In genomic region chr6:24662483-24662882, GRCm38 (mm10) we compare ENCODE assay signal across 8 mouse cellular contexts. TPM values are rescaled to one million over a fixed set of nuclear protein-coding genes. Genes with fewer than 3 reads are reported as not detected.
DNase-seq lines count a peak whose midpoint lies in the region; ATAC-seq and TF ChIP-seq lines count a peak whose summit lies in the region.
"Had no signal": no experiment of that assay in that cellular context is flagged by ENCODE, and none has a peak within 500 bp of the region (broad histone marks: within the 10 kb centered on the region; RNA-seq: fewer than 3 reads in every experiment).

No protein-coding gene starts in this region.

- 24% methylated on average over 4 of the region's 4 CpGs for WGBS in kidney, postnatal 0 days
- WGBS in embryonic facial prominence, embryonic 10.5 days: 88% methylated on average over 4 of the region's 4 CpGs
- 84% methylated on average over 4 of the region's 4 CpGs for WGBS in hindbrain, embryonic 13.5 days
- 72% methylated on average over 4 of the region's 4 CpGs for WGBS in midbrain, postnatal 0 days

- H3K36me3 ChIP-seq in kidney, postnatal 0 days (ENCODE audit: insufficient read depth, low read length): no peaks in the 10 kb centered on the region
- peaks cover 11% of the 10 kb centered on the region for H3K36me3 ChIP-seq in embryonic facial prominence, embryonic 10.5 days (replicated peaks)
- no peaks in the 10 kb centered on the region for H3K36me3 ChIP-seq in hindbrain, embryonic 13.5 days
- H3K36me3 ChIP-seq in midbrain, postnatal 0 days (ENCODE audit: insufficient read depth, low read length): no peaks in the 10 kb centered on the region

- TF ChIP-seq CTCF in kidney, postnatal 0 days (IDR thresholded peaks at IDR 0.05; ENCODE audit: low read depth): no peak
- no peak for TF ChIP-seq CTCF in midbrain, postnatal 0 days (IDR thresholded peaks at IDR 0.05)

- peak overlapping the region; percentile 85 for H3K4me2 ChIP-seq in kidney, postnatal 0 days (ENCODE audit: low read length)
- H3K4me2 ChIP-seq in hindbrain, embryonic 13.5 days: peak overlapping the region; percentile 80
- peak overlapping the region; percentile 93 for H3K4me2 ChIP-seq in midbrain, postnatal 0 days (ENCODE audit: low read depth, low read length, poor library complexity, severe bottlenecking)

- no peak overlapping the region for H3K9ac ChIP-seq in kidney, postnatal 0 days (ENCODE audit: low read depth, low read length)
- no peak overlapping the region for H3K9ac ChIP-seq in hindbrain, embryonic 13.5 days
- H3K9ac ChIP-seq in midbrain, postnatal 0 days (replicated peaks; ENCODE audit: low read length, poor library complexity, severe bottlenecking): no peak overlapping the region

- H3K4me1 ChIP-seq in kidney, postnatal 0 days (replicated peaks; ENCODE audit: insufficient read depth, low read length): 0 out of 2 replicates have a peak, but pooled peaks cover 3% of the 10 kb centered on the region
- peaks cover 19% of the 10 kb centered on the region for H3K4me1 ChIP-seq in embryonic facial prominence, embryonic 10.5 days
- H3K4me1 ChIP-seq in hindbrain, embryonic 13.5 days (replicated peaks): peaks cover 22% of the 10 kb centered on the region
- peaks cover 12% of the 10 kb centered on the region; the same call in 1 of the 2 replicates for H3K4me1 ChIP-seq in midbrain, postnatal 0 days (ENCODE audit: insufficient read depth, low read length)

- no peak for DNase-seq in kidney, postnatal 0 days (ENCODE audit: low spot score)
- DNase-seq in kidney, postnatal 4 days: no peak
- DNase-seq in embryonic facial prominence, embryonic 10.5 days (ENCODE audit: low spot score): no peak
- DNase-seq in midbrain, postnatal 0 days (ENCODE audit: low spot score): no peak
- no peak for DNase-seq in urinary bladder, adult 2 months (ENCODE audit: low spot score)
- no peak for DNase-seq in adipocyte (ENCODE audit: low spot score)

- H3K9me3 ChIP-seq in kidney, postnatal 0 days (replicated peaks; ENCODE audit: low read length): no peaks in the 10 kb centered on the region
- H3K9me3 ChIP-seq in embryonic facial prominence, embryonic 10.5 days: no peaks in the 10 kb centered on the region
- no peaks in the 10 kb centered on the region for H3K9me3 ChIP-seq in hindbrain, embryonic 13.5 days
- H3K9me3 ChIP-seq in midbrain, postnatal 0 days (ENCODE audit: low read length): no peaks in the 10 kb centered on the region

- H3K27ac ChIP-seq in kidney, postnatal 0 days: no peak overlapping the region
- H3K27ac ChIP-seq in embryonic facial prominence, embryonic 10.5 days (replicated peaks): no peak overlapping the region
- H3K27ac ChIP-seq in hindbrain, embryonic 13.5 days: no peak overlapping the region
- no peak overlapping the region for H3K27ac ChIP-seq in midbrain, postnatal 0 days (ENCODE audit: low read depth, low read length)

- H3K4me3 ChIP-seq in kidney, postnatal 0 days (replicated peaks; ENCODE audit: low read depth, low read length): no peak overlapping the region
- H3K4me3 ChIP-seq in embryonic facial prominence, embryonic 10.5 days: peak overlapping the region; percentile 98
- 0 out of 2 replicates have a peak overlapping the region, but pooled peaks have one; percentile 12 for H3K4me3 ChIP-seq in hindbrain, embryonic 13.5 days
- 0 out of 2 replicates have a peak overlapping the region, but pooled peaks have one; percentile 9 for H3K4me3 ChIP-seq in midbrain, postnatal 0 days (ENCODE audit: low read depth, low read length)

- no peak for ATAC-seq in kidney, postnatal 0 days (replicated peaks; ENCODE audit: low FRiP score, low read depth)
- no peak for ATAC-seq in hindbrain, embryonic 13.5 days (ENCODE audit: low FRiP score)
- ATAC-seq in midbrain, postnatal 0 days (ENCODE audit: low FRiP score): no peak
- ATAC-seq: activated CD4-positive, CD25-positive, alpha-beta regulatory T cell, adult 4 months had no signal

- no peaks in the 10 kb centered on the region for H3K27me3 ChIP-seq in kidney, postnatal 0 days (ENCODE audit: insufficient read depth, low read length)
- H3K27me3 ChIP-seq in embryonic facial prominence, embryonic 10.5 days (replicated peaks; ENCODE audit: low read depth, poor library complexity, severe bottlenecking): no peaks in the 10 kb centered on the region
- H3K27me3 ChIP-seq in hindbrain, embryonic 13.5 days: no peaks in the 10 kb centered on the region
- H3K27me3 ChIP-seq in midbrain, postnatal 0 days (ENCODE audit: insufficient read depth, low read length): no peaks in the 10 kb centered on the region

RNA-seq across cellular contexts. Expression of gene Wasl, which starts 2.3 kb away (rescaled TPM):
- 122 and 126 TPM in 2 replicates for polyA plus RNA-seq in kidney, postnatal 0 days (2015; fragmentation: Nextera tagmentation; extraction: Ambion mirVana)
- polyA plus RNA-seq in embryonic facial prominence, embryonic 10.5 days (2016; fragmentation: Nextera tagmentation; extraction: Ambion mirVana): 60.6 and 65.5 TPM in 2 replicates
- polyA plus RNA-seq in hindbrain, embryonic 13.5 days (2015; fragmentation: Nextera tagmentation; extraction: Ambion mirVana): 63.5 and 66.2 TPM in 2 replicates
- total RNA-seq in midbrain, postnatal 0 days (2014; rRNA removed): 21.4 and 26.2 TPM in 2 replicates
- polyA plus RNA-seq in midbrain, postnatal 0 days (2015; fragmentation: Nextera tagmentation; extraction: Ambion mirVana): 46.8 and 55.2 TPM in 2 replicates
- polyA plus RNA-seq in urinary bladder, adult 2 months (2012; rRNA removed): 47.4 and 53.8 TPM in 2 replicates
